Mouse (Mus musculus) kidney, embryonic 16.5 days (tissue): ENCODE results near the gene Paxip1. TPM values are rescaled to one million over a fixed set of nuclear protein-coding genes. Genes with fewer than 3 reads are reported as not detected.

Source experiments
- ATAC-seq: fragments of 200-750 bp; cut with Nextera tagmentation; 2 replicates; pipeline ENCODE4 v1.8.0; 2017; ENCODE audit warnings: moderate TSS enrichment; ENCODE audit not compliant: low FRiP score, low TSS enrichment
- H3K27ac ChIP-seq: fragments of 300-500 bp; sonication (generic); 2 replicates; pipeline ENCODE4 v1.5.1; 2014; ENCODE audit warnings: low read length
- H3K27me3 ChIP-seq: fragments of 300-500 bp; sonication (generic); 2 replicates; pipeline ENCODE4 v1.6.1; 2014; ENCODE audit warnings: low read length, control low read depth, mixed read lengths; ENCODE audit not compliant: insufficient read depth
- H3K36me3 ChIP-seq: fragments of 300-500 bp; sonication (generic); 2 replicates; pipeline ENCODE4 v1.6.1; 2014; ENCODE audit warnings: low read length, control low read depth, mixed read lengths; ENCODE audit not compliant: insufficient read depth
- H3K4me1 ChIP-seq: fragments of 300-500 bp; sonication (generic); 2 replicates; pipeline ENCODE4 v1.6.1; 2014; ENCODE audit warnings: low read length, control low read depth, mixed read lengths; ENCODE audit not compliant: insufficient read depth
- H3K4me2 ChIP-seq: fragments of 300-500 bp; sonication (generic); replicated peaks from 2 replicates; pipeline ENCODE4 v1.6.1; 2014; ENCODE audit warnings: low read depth, low read length
- H3K4me3 ChIP-seq: fragments of 300-500 bp; sonication (generic); 2 replicates; pipeline ENCODE4 v1.5.1; 2014; ENCODE audit warnings: mild to moderate bottlenecking, low read length
- H3K9ac ChIP-seq: fragments of 300-500 bp; sonication (generic); replicated peaks from 2 replicates; pipeline ENCODE4 v1.6.1; 2014; ENCODE audit warnings: low read length
- H3K9me3 ChIP-seq: fragments of 300-500 bp; sonication (generic); 2 replicates; pipeline ENCODE4 v1.6.1; 2016; ENCODE audit warnings: low read length, control low read depth
- WGBS: fragments of 180-500 bp; shearing (Covaris S2); extraction: QIAGEN DNeasy Blood & Tissue Kit; methylation state at CpG from one replicate; pipeline ENCODE4 v1.1.7; 2014; 5-methylcytosine and 5-hydroxymethylcytosine counted together
- polyA plus RNA-seq: library from polyadenylated mRNA; unstranded; fragments of >200 nt; fragmentation: Nextera tagmentation; extraction: Ambion mirVana; gene quantifications from 2 replicates; pipeline ENCODE4 v1.2.1, GENCODE M21; 2015

Gene Paxip1
- polyA plus RNA-seq, 1 experiment from 2014 or later: 38.8 TPM

DNA sequence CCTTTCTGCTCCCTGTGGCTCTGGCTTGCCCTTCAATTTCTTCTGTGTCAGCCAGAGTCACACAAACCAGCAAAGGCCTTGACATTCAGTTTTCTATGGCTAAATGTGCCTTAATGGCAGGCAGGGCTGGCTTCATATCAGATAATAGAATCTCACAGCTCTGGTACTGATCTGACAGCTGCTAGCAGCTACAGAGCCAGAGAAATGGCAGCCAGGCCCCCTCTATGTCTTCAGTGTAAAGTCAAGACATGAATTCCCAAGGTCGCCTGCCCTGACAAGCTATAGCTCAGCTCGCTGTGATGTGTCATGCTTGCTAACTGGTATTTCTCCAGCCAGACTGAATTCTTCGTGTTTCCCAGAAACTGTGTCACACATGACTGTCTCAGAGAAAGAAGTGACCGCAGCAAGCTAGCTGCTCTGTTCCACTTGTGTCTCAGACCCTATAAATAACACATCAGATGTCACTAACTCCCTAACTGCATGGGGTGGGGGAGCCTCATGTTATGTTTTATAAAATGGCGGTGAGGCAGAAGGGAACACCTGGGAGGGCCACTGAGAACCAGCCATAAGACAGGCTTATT lies 59.1 kb downstream of the Paxip1 start:
- H3K4me2 ChIP-seq: no peak overlapping the region
- no peaks in the 10 kb centered on the region; the same call in 1 of the 2 replicates for H3K9me3 ChIP-seq
- H3K4me3 ChIP-seq: no peak overlapping the region
- no peaks in the 10 kb centered on the region for H3K36me3 ChIP-seq
- WGBS: 57% methylated on average over 5 of the region's 5 CpGs
- no peaks in the 10 kb centered on the region for H3K4me1 ChIP-seq
- no peaks in the 10 kb centered on the region for H3K27me3 ChIP-seq
- H3K9ac ChIP-seq: no peak overlapping the region
- no peak for ATAC-seq
- no peak overlapping the region for H3K27ac ChIP-seq

GRCm38 (mm10) chr5:27731392-27731791 lies 60.1 kb downstream of the Paxip1 start:
- ATAC-seq: no peak

GRCm38 (mm10) chr5:27730666-27731065 lies 60.8 kb downstream of the Paxip1 start:
- no peak for ATAC-seq
- no peak overlapping the region for H3K4me2 ChIP-seq
- no peak overlapping the region for H3K27ac ChIP-seq
- H3K9me3 ChIP-seq: no peaks in the 10 kb centered on the region; the same call in 1 of the 2 replicates
- no peaks in the 10 kb centered on the region for H3K4me1 ChIP-seq
- no peak overlapping the region for H3K4me3 ChIP-seq
- 73% methylated on average over 5 of the region's 5 CpGs for WGBS
- no peaks in the 10 kb centered on the region for H3K36me3 ChIP-seq
- H3K27me3 ChIP-seq: no peaks in the 10 kb centered on the region
- H3K9ac ChIP-seq: no peak overlapping the region

More at GRCm38 (mm10) chr5:27731392-27731791, 60.1 kb downstream of the Paxip1 start:
- Histone ChIP-seq H3K27ac (no peak overlapping the region), H3K4me2 (no peak overlapping the region), H3K9ac (no peak overlapping the region), H3K9me3 (no peaks in the 10 kb centered on the region; the same call in 1 of the 2 replicates), H3K4me3 (no peak overlapping the region), H3K36me3 (no peaks in the 10 kb centered on the region), H3K27me3 (no peaks in the 10 kb centered on the region), H3K4me1 (no peaks in the 10 kb centered on the region)
- WGBS: 67% methylated on average over 1 of the region's 1 CpGs

DNA sequence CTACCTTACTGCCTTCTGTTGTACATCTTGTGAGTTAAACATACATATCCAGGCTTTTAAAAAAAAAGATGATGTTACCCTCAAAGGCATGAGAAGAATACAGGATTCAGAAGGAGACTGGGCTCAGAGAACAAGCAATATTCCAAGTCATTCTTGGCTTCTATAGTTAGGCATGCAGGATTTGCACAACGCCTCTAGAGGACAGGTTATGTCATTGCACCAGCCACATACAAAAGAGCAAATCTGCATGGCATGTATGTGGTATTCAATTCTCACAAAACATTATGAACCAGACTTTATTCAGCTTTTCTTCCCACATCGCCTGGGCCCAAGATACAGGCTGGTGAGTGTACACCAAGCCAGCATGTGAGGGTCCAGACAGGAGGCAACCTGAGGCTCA lies 67.0 kb downstream of the Paxip1 start:
- Histone ChIP-seq H3K4me1 (no peaks in the 10 kb centered on the region), H3K9ac (no peak overlapping the region), H3K9me3 (no peaks in the 10 kb centered on the region), H3K27me3 (no peaks in the 10 kb centered on the region), H3K4me3 (no peak overlapping the region), H3K36me3 (no peaks in the 10 kb centered on the region), H3K4me2 (no peak overlapping the region), H3K27ac (no peak overlapping the region)
- WGBS: 36% methylated on average over 2 of the region's 2 CpGs
- no peak for ATAC-seq

DNA sequence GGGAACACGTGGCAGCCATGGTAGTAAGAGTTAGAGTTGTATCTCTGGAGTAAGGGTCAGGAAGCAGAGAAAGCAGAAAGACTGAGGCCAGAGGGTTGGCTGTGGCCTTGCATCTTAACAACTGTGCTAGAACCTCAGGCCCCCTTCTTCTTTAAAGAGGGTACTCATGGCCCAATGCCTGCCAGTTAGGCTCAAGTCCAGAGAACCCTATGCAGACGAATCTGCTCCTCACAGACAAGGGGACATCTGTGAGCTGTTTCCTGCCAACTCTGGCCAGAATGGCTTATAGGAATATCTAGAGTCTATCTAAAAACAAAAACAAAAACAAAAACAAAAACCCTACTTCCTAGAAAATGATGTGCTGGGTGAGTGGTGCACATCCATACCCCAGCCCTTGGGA lies 72.2 kb downstream of the Paxip1 start:
- no peak for ATAC-seq
- Histone ChIP-seq H3K4me3 (no peak overlapping the region), H3K4me1 (0 out of 2 replicates have a peak, but pooled peaks cover 5% of the 10 kb centered on the region), H3K9me3 (no peaks in the 10 kb centered on the region), H3K36me3 (no peaks in the 10 kb centered on the region), H3K4me2 (no peak overlapping the region), H3K9ac (no peak overlapping the region), H3K27ac (no peak overlapping the region), H3K27me3 (no peaks in the 10 kb centered on the region)
- WGBS: 71% methylated on average over 2 of the region's 2 CpGs

GRCm38 (mm10) chr5:27717301-27717700 lies 74.2 kb downstream of the Paxip1 start:
- H3K4me2 ChIP-seq: no peak overlapping the region
- ATAC-seq: no peak

DNA sequence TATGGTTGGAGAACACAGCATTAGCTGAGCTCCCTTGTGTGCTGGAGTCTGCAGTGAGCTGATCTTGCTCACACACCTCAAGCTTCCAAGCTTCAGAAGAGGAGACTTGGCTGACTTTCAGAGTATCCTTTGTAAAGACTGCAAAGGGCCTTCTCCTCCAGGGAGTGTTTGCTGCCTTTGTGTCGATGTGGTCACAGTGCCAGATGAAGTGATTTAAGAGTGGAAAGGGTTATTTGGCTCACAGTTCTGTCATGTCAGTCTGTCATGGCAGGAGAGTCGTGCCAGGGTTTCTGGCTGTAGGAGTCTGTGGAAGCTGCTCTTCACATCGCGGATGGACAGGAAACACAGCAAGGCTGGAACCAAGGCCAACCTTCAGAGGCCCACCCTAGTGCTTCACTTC lies 75.5 kb downstream of the Paxip1 start:
- Histone ChIP-seq H3K27me3 (no peaks in the 10 kb centered on the region), H3K9ac (no peak overlapping the region), H3K36me3 (no peaks in the 10 kb centered on the region), H3K9me3 (no peaks in the 10 kb centered on the region), H3K4me2 (no peak overlapping the region), H3K4me3 (no peak overlapping the region), H3K27ac (no peak overlapping the region), H3K4me1 (0 out of 2 replicates have a peak, but pooled peaks cover 8% of the 10 kb centered on the region)
- no peak for ATAC-seq
- 81% methylated on average over 4 of the region's 4 CpGs for WGBS

More at GRCm38 (mm10) chr5:27717301-27717700, 74.2 kb downstream of the Paxip1 start:
- Histone ChIP-seq H3K9ac (no peak overlapping the region), H3K9me3 (no peaks in the 10 kb centered on the region), H3K4me1 (0 out of 2 replicates have a peak, but pooled peaks cover 8% of the 10 kb centered on the region), H3K4me3 (no peak overlapping the region), H3K27ac (no peak overlapping the region), H3K36me3 (no peaks in the 10 kb centered on the region), H3K27me3 (no peaks in the 10 kb centered on the region)

DNA sequence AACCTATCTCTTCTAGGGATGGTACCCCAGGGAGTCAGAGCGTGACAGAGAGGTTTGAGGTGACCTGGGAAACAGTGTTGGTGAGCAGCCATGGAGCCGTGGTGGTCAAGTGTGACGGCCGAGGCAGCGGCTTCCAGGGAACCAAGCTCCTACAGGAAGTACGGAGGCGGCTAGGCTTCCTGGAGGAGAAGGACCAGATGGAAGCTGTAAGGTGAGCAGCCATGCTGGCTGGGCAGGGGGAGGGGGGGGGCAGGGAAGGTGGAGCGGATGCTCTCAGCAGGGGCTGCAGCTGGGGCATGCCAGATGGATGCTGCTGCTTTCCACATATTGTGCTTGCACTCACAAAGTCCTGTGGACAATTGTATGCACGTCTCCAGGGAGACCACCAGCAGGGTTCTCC lies 77.1 kb downstream of the Paxip1 start:
- WGBS: 19% methylated on average over 8 of the region's 9 CpGs
- Histone ChIP-seq H3K27me3 (no peaks in the 10 kb centered on the region), H3K9me3 (no peaks in the 10 kb centered on the region), H3K4me3 (no peak overlapping the region), H3K9ac (no peak overlapping the region), H3K4me2 (no peak overlapping the region), H3K27ac (no peak overlapping the region), H3K4me1 (0 out of 2 replicates have a peak, but pooled peaks cover 8% of the 10 kb centered on the region), H3K36me3 (no peaks in the 10 kb centered on the region)
- ATAC-seq: peak; percentile 62

- Histone ChIP-seq H3K4me1 (peaks cover 27% of the 10 kb centered on the region), H3K27me3 (no peaks in the 10 kb centered on the region), H3K9ac (no peak overlapping the region), H3K4me2 (no peak overlapping the region), H3K9me3 (no peaks in the 10 kb centered on the region), H3K36me3 (no peaks in the 10 kb centered on the region), H3K4me3 (no peak overlapping the region), H3K27ac (peak overlapping the region; percentile 62)
- WGBS: 46% methylated on average over 8 of the region's 8 CpGs
- ATAC-seq: 0 out of 2 replicates have a peak, but pooled peaks have one; percentile 43
Measured at GRCm38 (mm10) chr5:27711461-27712192, 79.9 kb downstream of the Paxip1 start.

GRCm38 (mm10) chr5:27708209-27708608 lies 83.3 kb downstream of the Paxip1 start:
- H3K4me2 ChIP-seq: no peak overlapping the region
- peak; percentile 22 for ATAC-seq
- no peaks in the 10 kb centered on the region for H3K36me3 ChIP-seq
- no peaks in the 10 kb centered on the region for H3K27me3 ChIP-seq
- H3K9ac ChIP-seq: no peak overlapping the region
- no peaks in the 10 kb centered on the region for H3K9me3 ChIP-seq
- peaks cover 25% of the 10 kb centered on the region for H3K4me1 ChIP-seq
- H3K4me3 ChIP-seq: no peak overlapping the region
- 20% methylated on average over 6 of the region's 6 CpGs for WGBS
- peak overlapping the region; percentile 25; the same call in 1 of the 2 replicates for H3K27ac ChIP-seq
